In the genomic region with DNA sequence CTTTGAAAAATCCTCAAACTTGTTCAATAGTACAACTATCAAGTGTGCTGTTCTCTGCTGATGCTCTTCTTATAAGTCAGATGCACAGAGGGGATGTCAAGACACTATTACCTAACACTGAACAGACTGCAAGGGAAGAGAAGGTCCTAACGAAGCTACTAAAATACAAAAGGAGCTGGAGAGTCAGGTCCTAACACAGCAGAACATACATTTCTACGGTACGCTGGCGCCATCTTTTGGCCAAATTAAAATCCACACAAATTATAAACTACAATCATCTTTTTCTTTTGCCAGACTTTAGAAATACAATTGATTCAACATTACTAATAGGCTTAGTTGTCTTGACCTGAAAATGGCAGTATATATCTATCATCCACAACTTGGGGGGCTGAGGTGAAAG, we compare ENCODE assay signal across 9 mouse cellular contexts. TPM values are rescaled to one million over a fixed set of nuclear protein-coding genes. Genes with fewer than 3 reads are reported as not detected.
DNase-seq lines count a peak whose midpoint lies in the region; ATAC-seq and TF ChIP-seq lines count a peak whose summit lies in the region.
"Had no signal": no experiment of that assay in that cellular context is flagged by ENCODE, and none has a peak within 500 bp of the region (broad histone marks: within the 10 kb centered on the region; RNA-seq: fewer than 3 reads in every experiment).

No protein-coding gene starts in this region.

- TF ChIP-seq CTCF in E14TG2a.4 (conservative IDR thresholded peaks at IDR 0.05; ENCODE audit: low read length): peak; percentile 55

- 0 out of 2 replicates have a peak, but pooled peaks cover under 1% of the 10 kb centered on the region for H3K36me3 ChIP-seq in intestine, embryonic 16.5 days (ENCODE audit: control insufficient read depth, insufficient read depth, low read length)
- H3K36me3 ChIP-seq in intestine, embryonic 15.5 days: no peaks in the 10 kb centered on the region
- no peaks in the 10 kb centered on the region for H3K36me3 ChIP-seq in E14TG2a.4 (ENCODE audit: insufficient read depth, low read length)

- no peaks in the 10 kb centered on the region for H3K27me3 ChIP-seq in intestine, embryonic 16.5 days (replicated peaks; ENCODE audit: control insufficient read depth, insufficient read depth, low read length)
- no peaks in the 10 kb centered on the region for H3K27me3 ChIP-seq in intestine, embryonic 15.5 days (replicated peaks)
- H3K27me3 ChIP-seq in E14TG2a.4 (ENCODE audit: insufficient read depth, low read length): no peaks in the 10 kb centered on the region
- H3K27me3 ChIP-seq: limb, embryonic 13.5 days had no signal

- H3K4me1 ChIP-seq in intestine, embryonic 16.5 days (ENCODE audit: control insufficient read depth, insufficient read depth, low read length): no peaks in the 10 kb centered on the region
- no peaks in the 10 kb centered on the region for H3K4me1 ChIP-seq in intestine, embryonic 15.5 days (replicated peaks)
- H3K4me1 ChIP-seq in E14TG2a.4 (replicated peaks; ENCODE audit: low read depth, low read length): peaks cover 25% of the 10 kb centered on the region
- H3K4me1 ChIP-seq: limb, embryonic 13.5 days had no signal

- no peak overlapping the region for H3K4me2 ChIP-seq in intestine, embryonic 16.5 days (ENCODE audit: low read depth, low read length)
- no peak overlapping the region for H3K4me2 ChIP-seq in intestine, embryonic 15.5 days (replicated peaks)
- H3K4me2 ChIP-seq: limb, embryonic 13.5 days had no signal

- no peak overlapping the region for H3K9ac ChIP-seq in intestine, embryonic 16.5 days (ENCODE audit: low read depth, low read length)
- H3K9ac ChIP-seq in intestine, embryonic 15.5 days: no peak overlapping the region
- H3K9ac ChIP-seq: limb, embryonic 13.5 days had no signal

- no peak overlapping the region for H3K4me3 ChIP-seq in intestine, embryonic 16.5 days (ENCODE audit: low read length)
- H3K4me3 ChIP-seq in intestine, embryonic 15.5 days (replicated peaks): no peak overlapping the region
- H3K4me3 ChIP-seq in E14TG2a.4 (replicated peaks; ENCODE audit: low read length): no peak overlapping the region
- H3K4me3 ChIP-seq: limb, embryonic 13.5 days had no signal

- ATAC-seq in intestine, embryonic 16.5 days: 0 out of 2 replicates have a peak, but pooled peaks have one; percentile 38
- ATAC-seq in intestine, embryonic 15.5 days: no peak
- 0 out of 2 replicates have a peak, but pooled peaks have one; percentile 42 for ATAC-seq in erythroid progenitor cell, adult 5-6 weeks (replicated peaks; ENCODE audit: low FRiP score, poor library complexity, severe bottlenecking)
- ATAC-seq in megakaryocyte-erythroid progenitor cell, adult 5-6 weeks (replicated peaks; ENCODE audit: low FRiP score, low TSS enrichment, poor library complexity, severe bottlenecking): peak; percentile 43; the same call in 1 of the 2 replicates

- DNase-seq in adrenal gland, postnatal 36 days: peak; percentile 45 to 60
- DNase-seq in large intestine, adult 2 months (ENCODE audit: low read depth, low spot score): peak; percentile 25
- peak; percentile 57 for DNase-seq in thymus, postnatal 25 days

- 5% methylated on average over 4 of the region's 4 CpGs for WGBS in intestine, embryonic 16.5 days
- WGBS in intestine, embryonic 15.5 days: 3% methylated on average over 4 of the region's 4 CpGs
- 4% methylated on average over 4 of the region's 4 CpGs for WGBS in large intestine, adult 2 months

- H3K9me3 ChIP-seq in intestine, embryonic 16.5 days (ENCODE audit: control insufficient read depth, low read length): no peaks in the 10 kb centered on the region
- H3K9me3 ChIP-seq in intestine, embryonic 15.5 days: no peaks in the 10 kb centered on the region
- H3K9me3 ChIP-seq in E14TG2a.4 (ENCODE audit: low read length): no peaks in the 10 kb centered on the region
- H3K9me3 ChIP-seq: limb, embryonic 13.5 days had no signal

- H3K27ac ChIP-seq in intestine, embryonic 16.5 days (ENCODE audit: low read length): no peak overlapping the region
- H3K27ac ChIP-seq in intestine, embryonic 15.5 days: no peak overlapping the region
- H3K27ac ChIP-seq: limb, embryonic 13.5 days had no signal

RNA-seq across cellular contexts. Expression of a gene that starts 16.4 kb away (rescaled TPM):
- polyA plus RNA-seq in intestine, embryonic 16.5 days (2015; fragmentation: Nextera tagmentation; extraction: Ambion mirVana): 2.6 and 2.8 TPM in 2 replicates
- polyA plus RNA-seq in intestine, embryonic 15.5 days (2015; fragmentation: Nextera tagmentation; extraction: Ambion mirVana): 2.7 and 3.3 TPM in 2 replicates
- under 1 TPM; 0.46 to 0.83 TPM for total RNA-seq in adrenal gland, postnatal 36 days (2021)
- not detected in 2 replicates for total RNA-seq in erythroid progenitor cell, adult 5-6 weeks (2015; ENCODE audit: low replicate concordance)
- total RNA-seq in erythroid progenitor cell, adult 5-6 weeks (2017; ENCODE audit: low replicate concordance): 0.26 TPM in 1 of 2 replicates, not detected in the other
- polyA plus RNA-seq in large intestine, adult 2 months (2012; rRNA removed): 0.06 and 0.08 TPM in 2 replicates
- 1.2 and 2.6 TPM in 2 replicates for total RNA-seq in megakaryocyte-erythroid progenitor cell, adult 5-6 weeks (2014; fragmentation: Nextera tagmentation)
- total RNA-seq in megakaryocyte-erythroid progenitor cell, adult 5-6 weeks (2017): 2.1 and 4.8 TPM in 2 replicates

RNA-seq across cellular contexts. Expression of a gene that starts 28.3 kb away (rescaled TPM):
- 8.8 and 9.4 TPM in 2 replicates for polyA plus RNA-seq in intestine, embryonic 16.5 days (2015; fragmentation: Nextera tagmentation; extraction: Ambion mirVana)
- polyA plus RNA-seq in intestine, embryonic 15.5 days (2015; fragmentation: Nextera tagmentation; extraction: Ambion mirVana): 11.7 and 12.4 TPM in 2 replicates
- total RNA-seq in adrenal gland, postnatal 36 days (2021): 1 to 10 TPM; 5.9 to 9.9 TPM
- total RNA-seq in erythroid progenitor cell, adult 5-6 weeks (2015; ENCODE audit: low replicate concordance): 11.9 and 43.6 TPM in 2 replicates
- 4.0 and 8.6 TPM in 2 replicates for total RNA-seq in erythroid progenitor cell, adult 5-6 weeks (2017; ENCODE audit: low replicate concordance)
- 3.7 and 4.6 TPM in 2 replicates for polyA plus RNA-seq in large intestine, adult 2 months (2012; rRNA removed)
- total RNA-seq in megakaryocyte-erythroid progenitor cell, adult 5-6 weeks (2014; fragmentation: Nextera tagmentation): 22.0 and 22.1 TPM in 2 replicates
- 15.6 and 20.6 TPM in 2 replicates for total RNA-seq in megakaryocyte-erythroid progenitor cell, adult 5-6 weeks (2017)

RNA-seq across cellular contexts. Expression of a gene that starts 29.0 kb away (rescaled TPM):
- 5.4 and 5.6 TPM in 2 replicates for polyA plus RNA-seq in intestine, embryonic 16.5 days (2015; fragmentation: Nextera tagmentation; extraction: Ambion mirVana)
- polyA plus RNA-seq in intestine, embryonic 15.5 days (2015; fragmentation: Nextera tagmentation; extraction: Ambion mirVana): 6.7 and 7.6 TPM in 2 replicates
- 1 to 10 TPM; 5.2 to 5.8 TPM for total RNA-seq in adrenal gland, postnatal 36 days (2021)
- total RNA-seq in erythroid progenitor cell, adult 5-6 weeks (2015; ENCODE audit: low replicate concordance): 9.7 and 10.9 TPM in 2 replicates
- total RNA-seq in erythroid progenitor cell, adult 5-6 weeks (2017; ENCODE audit: low replicate concordance): 8.6 and 9.5 TPM in 2 replicates
- polyA plus RNA-seq in large intestine, adult 2 months (2012; rRNA removed): 0.83 and 1.5 TPM in 2 replicates
- total RNA-seq in megakaryocyte-erythroid progenitor cell, adult 5-6 weeks (2014; fragmentation: Nextera tagmentation): 21.1 and 28.4 TPM in 2 replicates
- 25.0 and 35.6 TPM in 2 replicates for total RNA-seq in megakaryocyte-erythroid progenitor cell, adult 5-6 weeks (2017)
